Mouse (Mus musculus) monocyte, adult 5-6 weeks (primary cell): ENCODE data around the gene Ankrd44. TPM values are rescaled to one million over a fixed set of nuclear protein-coding genes. Genes with fewer than 3 reads are reported as not detected.

Experiments used
- ATAC-seq: fragments of 153-309, 156-312 bp; replicated peaks from 2 replicates; pipeline ENCODE4 v1.8.0; 2017; ENCODE audit warnings: mild to moderate bottlenecking; ENCODE audit not compliant: low TSS enrichment, insufficient number of reproducible peaks, severe bottlenecking, poor library complexity, low FRiP score
- total RNA-seq: library from RNA; stranded (forward); fragments of 200-1000, 200-491, 200-594 nt; gene quantifications from 3 replicates; pipeline ENCODE4 v1.2.3, GENCODE M21; 2017

The Ankrd44 gene
- total RNA-seq, 1 experiment from 2014 or later = 321 TPM

- ATAC-seq = no peak
These were observed 93.4 kb downstream of the Ankrd44 start for GRCm38 (mm10) chr1:54832765-54833164.

GRCm38 (mm10) chr1:54830223-54830622 lies 96.0 kb downstream of the Ankrd44 start:
- no peak for ATAC-seq

- no peak for ATAC-seq
These were observed 96.4 kb downstream of the Ankrd44 start for GRCm38 (mm10) chr1:54829681-54830213.

GRCm38 (mm10) chr1:54827827-54828226 lies 98.4 kb downstream of the Ankrd44 start:
- peak; percentile 65 for ATAC-seq

GRCm38 (mm10) chr1:54827351-54827750 lies 98.8 kb downstream of the Ankrd44 start:
- ATAC-seq = no peak

GRCm38 (mm10) chr1:54826426-54826986 lies 99.7 kb downstream of the Ankrd44 start:
- no peak for ATAC-seq

- ATAC-seq = no peak
These were observed 100.3 kb downstream of the Ankrd44 start for GRCm38 (mm10) chr1:54825718-54826425.

- no peak for ATAC-seq
These were observed 101.9 kb downstream of the Ankrd44 start for GRCm38 (mm10) chr1:54824106-54824808.

- ATAC-seq = no peak
These were observed 104.4 kb downstream of the Ankrd44 start for GRCm38 (mm10) chr1:54821797-54822196.

- ATAC-seq = no peak
These were observed 110.9 kb downstream of the Ankrd44 start for GRCm38 (mm10) chr1:54815206-54815855.

- ATAC-seq = peak; percentile 88
These were observed 116.2 kb downstream of the Ankrd44 start for GRCm38 (mm10) chr1:54809811-54810549.

GRCm38 (mm10) chr1:54809098-54809490 lies 117.1 kb downstream of the Ankrd44 start:
- ATAC-seq = no peak

- no peak for ATAC-seq
These were observed 117.6 kb downstream of the Ankrd44 start for GRCm38 (mm10) chr1:54808401-54809097.

GRCm38 (mm10) chr1:54807832-54808231 lies 118.4 kb downstream of the Ankrd44 start:
- ATAC-seq = no peak

GRCm38 (mm10) chr1:54806116-54806850 lies 119.9 kb downstream of the Ankrd44 start:
- ATAC-seq = no peak

- no peak for ATAC-seq
These were observed 121.8 kb downstream of the Ankrd44 start for GRCm38 (mm10) chr1:54804406-54804805.

GRCm38 (mm10) chr1:54802703-54803102 lies 123.5 kb downstream of the Ankrd44 start:
- ATAC-seq = no peak
